Mouse (Mus musculus): ENCODE data around the gene Olfr566.

DNA sequence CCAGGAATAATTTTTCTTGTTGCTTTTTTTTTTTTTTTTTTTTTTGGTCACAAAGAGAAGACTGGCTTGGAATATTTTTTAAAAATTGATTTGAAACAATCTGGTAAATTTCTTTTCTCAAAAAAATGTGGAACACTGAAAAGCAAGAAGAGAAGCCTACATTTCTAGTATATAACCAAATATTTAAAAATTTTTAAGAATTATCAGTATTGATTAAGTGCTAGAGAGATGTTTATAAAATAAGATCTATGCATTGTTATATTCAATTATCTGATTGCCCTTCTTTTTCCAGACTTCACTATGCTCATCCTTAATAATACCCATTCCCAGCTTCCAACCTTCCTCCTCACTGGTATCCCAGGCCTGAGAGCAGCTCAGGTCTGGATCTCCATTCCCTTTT is 18.3 kb upstream of the Olfr566 start, which contains the start of gene Olfr568:
- TF ChIP-seq POLR2A (IDR thresholded peaks at IDR 0.05; ENCODE audit: low read depth, low read length) (no peak), CTCF (IDR thresholded peaks at IDR 0.05; ENCODE audit: borderline replicate concordance, insufficient read depth, low read length) (no peak)

All from embryonic fibroblast, embryonic 13.5 days (primary cell).